Mouse (Mus musculus): Measurements from ENCODE around the gene Vmo1.

DNA sequence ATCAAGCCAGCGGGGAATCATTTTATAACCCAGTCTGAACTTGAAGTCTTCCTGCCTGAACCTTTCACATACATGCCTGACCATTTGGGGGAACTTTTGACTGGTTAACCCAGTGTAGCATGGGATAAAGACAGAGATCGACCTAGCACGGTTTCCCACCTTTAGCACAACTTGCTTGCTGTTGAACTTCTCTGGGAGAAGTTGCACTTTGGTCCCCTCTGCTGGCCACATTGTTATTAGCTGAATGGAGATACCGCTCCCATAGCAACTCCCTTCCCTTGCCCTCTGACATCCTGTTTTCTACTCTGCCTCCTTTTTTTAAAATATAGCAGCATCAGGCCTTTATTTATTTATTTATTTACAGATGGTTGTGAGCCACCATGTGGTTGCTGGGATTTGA lies 8.0 kb downstream of the Vmo1 start:
- TF ChIP-seq CTCF (IDR thresholded peaks at IDR 0.05; ENCODE audit: borderline replicate concordance, insufficient read depth, low read depth, low read length) (peak; percentile 44; the same call in 1 of the 2 replicates), POLR2A (IDR thresholded peaks at IDR 0.05; ENCODE audit: borderline replicate concordance, insufficient read depth, low read length) (no peak)

All from cerebellum, adult 2 months (tissue).